Mouse (Mus musculus) CH12.LX (cell line): ENCODE measurements around the gene Cdh7. TPM values are rescaled to one million over a fixed set of nuclear protein-coding genes. Genes with fewer than 3 reads are reported as not detected.

Source experiments
- DNase-seq: peaks from one replicate; pipeline ENCODE4 v3.0.0-alpha.2; 2013; ENCODE audit errors: extremely low read depth
- H3K27ac ChIP-seq: 2 replicates; pipeline ENCODE4 v1.5.1; 2012; ENCODE audit warnings: low read depth, mild to moderate bottlenecking, control low read depth, moderate library complexity; ENCODE audit not compliant: insufficient read depth
- H3K27me3 ChIP-seq: replicated peaks from 2 replicates; pipeline ENCODE3; 2012; ENCODE audit warnings: inconsistent platforms
- H3K36me3 ChIP-seq, 2 experiments: replicated peaks in 1 of 2; 2 replicates each; pipeline versions ENCODE3 to v1.6.1; 2012; ENCODE audit warnings: inconsistent platforms in 1 of 2, low read length in 1 of 2, mild to moderate bottlenecking in 1 of 2, mixed read lengths in 1 of 2, moderate library complexity in 1 of 2; ENCODE audit not compliant: control insufficient read depth in 1 of 2, insufficient read depth in 1 of 2
- H3K4me1 ChIP-seq, 2 experiments: 2 replicates each; pipeline ENCODE4 v1.6.1; 2012; ENCODE audit warnings: inconsistent platforms in 1 of 2, moderate library complexity in 1 of 2; ENCODE audit not compliant: insufficient read depth in 2 of 2, control insufficient read depth in 1 of 2
- H3K4me2 ChIP-seq: 2 replicates; pipeline ENCODE4 v1.6.1; 2012; ENCODE audit warnings: low read depth, mild to moderate bottlenecking, control low read depth; ENCODE audit not compliant: poor library complexity, insufficient read depth, severe bottlenecking
- H3K4me3 ChIP-seq, 3 experiments: fragments of 150-350 bp in 1 of 3; sonication (generic) in 1 of 3; replicated peaks in 1 of 3; 2 replicates each; pipeline versions ENCODE3 to v1.5.1; 2011 to 2012; ENCODE audit warnings: low read depth in 2 of 3, low read length in 2 of 3, mild to moderate bottlenecking in 2 of 3, moderate library complexity in 2 of 3, control low read depth in 1 of 3, improper control_type of control experiment in 1 of 3, inconsistent platforms in 1 of 3, mixed read lengths in 1 of 3; ENCODE audit not compliant: poor library complexity in 1 of 3
- H3K79me2 ChIP-seq: replicated peaks from 2 replicates; pipeline ENCODE4 v1.6.1; 2012; ENCODE audit warnings: mild to moderate bottlenecking, moderate library complexity; ENCODE audit not compliant: control insufficient read depth, poor library complexity, insufficient read depth, severe bottlenecking; ENCODE audit errors: extremely low read depth
- H3K9ac ChIP-seq: 2 replicates; pipeline ENCODE4 v1.6.1; 2012; ENCODE audit warnings: low read depth, mild to moderate bottlenecking, control low read depth, moderate library complexity; ENCODE audit not compliant: insufficient read depth
- H3K9me3 ChIP-seq: replicated peaks from 2 replicates; pipeline ENCODE3; 2012; ENCODE audit warnings: low read length, inconsistent platforms, mixed read lengths
- CHD1 ChIP-seq: IDR thresholded peaks from 2 replicates; pipeline ENCODE4 v1.6.1; 2012; ENCODE audit warnings: low read depth, low read length, improper control_type of control experiment, inconsistent platforms
- CTCF ChIP-seq, 2 experiments: IDR thresholded peaks in 1 of 2; conservative IDR thresholded peaks in 1 of 2; 2 replicates each; pipeline ENCODE4 v1.5.1; 2011 to 2012; ENCODE audit warnings: low read depth in 2 of 2, low read length in 2 of 2, improper control_type of control experiment in 1 of 2, inconsistent platforms in 1 of 2, mild to moderate bottlenecking in 1 of 2, moderate library complexity in 1 of 2
- E2F4 ChIP-seq: IDR thresholded peaks from 2 replicates; pipeline ENCODE4 v1.6.1; 2011; ENCODE audit warnings: low read depth, low read length, improper control_type of control experiment; ENCODE audit not compliant: insufficient replicate concordance
- ELF1 ChIP-seq: IDR thresholded peaks from 2 replicates; pipeline ENCODE4 v1.6.1; 2014; ENCODE audit warnings: low read depth, mild to moderate bottlenecking, inconsistent platforms, low read length, improper control_type of control experiment
- GABPA ChIP-seq: IDR thresholded peaks from 2 replicates; pipeline ENCODE4 v1.6.1; 2012; ENCODE audit warnings: low read depth, low read length, improper control_type of control experiment, inconsistent platforms; ENCODE audit not compliant: insufficient replicate concordance
- IRF4 ChIP-seq: IDR thresholded peaks from 2 replicates; pipeline ENCODE4 v1.6.1; 2014; ENCODE audit warnings: low read depth, mild to moderate bottlenecking, inconsistent platforms, low read length, improper control_type of control experiment
- JUN ChIP-seq: IDR thresholded peaks from 2 replicates; pipeline ENCODE4 v1.6.1; 2011; ENCODE audit warnings: low read depth, mild to moderate bottlenecking, low read length, improper control_type of control experiment, moderate library complexity; ENCODE audit not compliant: insufficient read depth
- KAT2A ChIP-seq: IDR thresholded peaks from 2 replicates; pipeline ENCODE4 v1.6.1; 2012; ENCODE audit warnings: low read length, improper control_type of control experiment, inconsistent platforms; ENCODE audit not compliant: insufficient replicate concordance
- MAFK ChIP-seq: IDR thresholded peaks from 2 replicates; pipeline ENCODE4 v1.6.1; 2011; ENCODE audit warnings: low read length, improper control_type of control experiment; ENCODE audit not compliant: insufficient replicate concordance
- MAX ChIP-seq: IDR thresholded peaks from 2 replicates; pipeline ENCODE4 v1.6.1; 2011; ENCODE audit warnings: low read length, improper control_type of control experiment
- MEF2A ChIP-seq: IDR thresholded peaks from 2 replicates; pipeline ENCODE4 v1.6.1; 2014; ENCODE audit warnings: low read depth, mild to moderate bottlenecking, inconsistent platforms, low read length, improper control_type of control experiment, borderline replicate concordance
- MXI1 ChIP-seq: IDR thresholded peaks from 2 replicates; pipeline ENCODE4 v1.6.1; 2011; ENCODE audit warnings: mild to moderate bottlenecking, low read depth, low read length, improper control_type of control experiment
- NRF1 ChIP-seq: IDR thresholded peaks from 2 replicates; pipeline ENCODE4 v1.6.1; 2014; ENCODE audit warnings: low read depth, mild to moderate bottlenecking, inconsistent platforms, low read length, improper control_type of control experiment, moderate library complexity
- PAX5 ChIP-seq: IDR thresholded peaks from 2 replicates; pipeline ENCODE4 v1.6.1; 2012; ENCODE audit warnings: low read length, inconsistent platforms, mixed read lengths
- POLR2AphosphoS2 ChIP-seq: IDR thresholded peaks from 2 replicates; pipeline ENCODE4 v1.6.1; 2011; ENCODE audit warnings: low read depth, low read length, improper control_type of control experiment
- RAD21 ChIP-seq: IDR thresholded peaks from 2 replicates; pipeline ENCODE4 v1.6.1; 2011; ENCODE audit warnings: low read depth, mild to moderate bottlenecking, low read length, improper control_type of control experiment, moderate library complexity
- RCOR1 ChIP-seq: conservative IDR thresholded peaks from 2 replicates; pipeline ENCODE4 v1.6.1; 2012; ENCODE audit warnings: low read depth, mild to moderate bottlenecking, inconsistent platforms, low read length, improper control_type of control experiment
- SMC3 ChIP-seq: IDR thresholded peaks from 2 replicates; pipeline ENCODE4 v1.6.1; 2011; ENCODE audit warnings: low read depth, low read length, improper control_type of control experiment
- TBP ChIP-seq: conservative IDR thresholded peaks from 2 replicates; pipeline ENCODE4 v1.6.1; 2011; ENCODE audit warnings: low read depth, low read length, improper control_type of control experiment
- TCF12 ChIP-seq: IDR thresholded peaks from 2 replicates; pipeline ENCODE4 v1.6.1; 2014; ENCODE audit warnings: low read depth, mild to moderate bottlenecking, inconsistent platforms, low read length, improper control_type of control experiment
- USF1 ChIP-seq: IDR thresholded peaks from 2 replicates; pipeline ENCODE4 v1.6.1; 2014; ENCODE audit warnings: low read depth, mild to moderate bottlenecking, inconsistent platforms, low read length, improper control_type of control experiment
- USF2 ChIP-seq: conservative IDR thresholded peaks from 2 replicates; pipeline ENCODE4 v1.6.1; 2011; ENCODE audit warnings: low read depth, low read length, improper control_type of control experiment
- ZKSCAN1 ChIP-seq: IDR thresholded peaks from 2 replicates; pipeline ENCODE4 v1.6.1; 2012; ENCODE audit warnings: low read depth, inconsistent platforms, low read length, improper control_type of control experiment, borderline replicate concordance
- ZMIZ1 ChIP-seq: IDR thresholded peaks from 2 replicates; pipeline ENCODE4 v1.6.1; 2012; ENCODE audit warnings: low read depth, mild to moderate bottlenecking, inconsistent platforms, low read length, improper control_type of control experiment
- ZNF384 ChIP-seq: IDR thresholded peaks from 2 replicates; pipeline ENCODE4 v1.6.1; 2012; ENCODE audit warnings: low read depth, low read length, improper control_type of control experiment, inconsistent platforms
- dilution Hi-C: fragments of 300-500 bp; cut with MboI; formaldehyde crosslinking; loops from 2 replicates; pipeline ENCODE4 v1.14.3; 2020; ENCODE audit warnings: low sequenced_read_pairs; ENCODE audit not compliant: extremely low pct_unique_long_range_greater_than_20kb, extremely low pct_ligation_motif_present
- in situ Hi-C: fragments of 300-500 bp; cut with MboI; formaldehyde crosslinking; loops from 3 replicates; pipeline ENCODE4 v1.14.3; 2019; ENCODE audit warnings: low sequenced_read_pairs, low pct_ligation_motif_present, low pct_unique_long_range_greater_than_20kb, mixed read lengths
- polyA plus RNA-seq: library from polyadenylated mRNA; unstranded; fragments of >175 nt; gene quantifications from 2 replicates; pipeline ENCODE4 v1.2.1, GENCODE M21; 2012; ENCODE audit warnings: low read depth; ENCODE audit not compliant: insufficient read length
- total RNA-seq, 2 experiments: library from RNA; depleted of rRNA; stranded (reverse); fragments of 300-350 nt in 1 of 2; fragments of >200 nt in 1 of 2; gene quantifications; 2 replicates each; pipeline ENCODE4 v1.2.3; 2012 to 2014

Gene Cdh7
- total and polyA plus RNA-seq, 3 experiments: not detected

DNA sequence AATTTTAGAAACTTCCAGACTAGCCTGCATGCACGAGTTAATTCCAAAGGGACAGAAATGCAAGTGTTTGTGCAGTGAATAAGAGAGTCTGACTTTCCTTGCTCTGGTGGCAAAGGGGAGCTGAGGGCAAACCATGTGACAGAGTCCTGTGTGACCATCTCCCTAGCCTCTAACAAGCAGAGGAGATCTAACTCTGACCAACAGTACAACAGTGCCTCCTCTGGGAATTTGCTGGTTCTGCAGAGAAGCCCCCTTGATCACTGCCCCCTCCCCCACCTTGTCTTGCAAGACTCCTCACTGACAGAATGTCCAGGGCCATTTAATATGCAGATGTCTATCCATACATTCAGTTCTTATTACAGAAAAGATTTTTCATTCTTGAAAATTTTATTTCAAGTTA, 3.2 kb downstream of the Cdh7 start:
- Histone ChIP-seq H3K4me1 (no peaks in the 10 kb centered on the region), H3K27me3 (no peaks in the 10 kb centered on the region), H3K79me2 (no peaks in the 10 kb centered on the region), H3K36me3 (no peaks in the 10 kb centered on the region), H3K4me3 (no peak overlapping the region), H3K9ac (no peak overlapping the region), H3K27ac (no peak overlapping the region), H3K4me2 (no peak overlapping the region), H3K9me3 (peaks cover 30% of the 10 kb centered on the region)
- TF ChIP-seq RAD21: no peak
- no peak for TF ChIP-seq KAT2A
- no peak for TF ChIP-seq SMC3
- no peak for TF ChIP-seq MEF2A
- TF ChIP-seq POLR2AphosphoS2: no peak
- no peak for TF ChIP-seq USF1
- no peak for TF ChIP-seq JUN
- no peak for TF ChIP-seq NRF1
- TF ChIP-seq CTCF (conservative IDR thresholded peaks at IDR 0.05 in 1 of 2, IDR thresholded peaks at IDR 0.05 in 1 of 2; ENCODE audit: low read depth in 2 of 2, low read length in 2 of 2): no peak
- no peak for TF ChIP-seq MXI1
- TF ChIP-seq ELF1: no peak
- TF ChIP-seq RCOR1: no peak
- TF ChIP-seq PAX5: no peak
- no peak for TF ChIP-seq ZMIZ1
- TF ChIP-seq TBP: no peak
- no peak for TF ChIP-seq USF2
- no peak for TF ChIP-seq E2F4
- TF ChIP-seq MAFK: no peak
- no peak for TF ChIP-seq IRF4
- TF ChIP-seq ZNF384: no peak
- DNase-seq: no peak
- dilution Hi-C loops: no loop called here
- in situ Hi-C loops: no loop called here

- no peak overlapping the region for H3K4me3 ChIP-seq
- TF ChIP-seq CHD1 (no peak), ZNF384 (no peak), GABPA (no peak), ZKSCAN1 (no peak), PAX5 (no peak), TCF12 (no peak), MAX (no peak), NRF1 (no peak)
- H3K27me3 ChIP-seq: no peaks in the 10 kb centered on the region
- H3K9ac ChIP-seq: no peak overlapping the region
- H3K36me3 ChIP-seq: no peaks in the 10 kb centered on the region
- H3K27ac ChIP-seq: no peak overlapping the region
- H3K79me2 ChIP-seq: no peaks in the 10 kb centered on the region
- DNase-seq: no peak
- no peaks in the 10 kb centered on the region for H3K4me1 ChIP-seq
- in situ Hi-C loops: no loop called here
- dilution Hi-C loops: no loop called here
- H3K9me3 ChIP-seq: peaks cover 15% of the 10 kb centered on the region
- no peak overlapping the region for H3K4me2 ChIP-seq
Measured at GRCm38 (mm10) chr1:109989541-109989940, 7.3 kb downstream of the Cdh7 start.
